Mouse (Mus musculus) adrenal gland, postnatal 25 days (tissue): Measurements from ENCODE around the gene Apobec4. TPM values are rescaled to one million over a fixed set of nuclear protein-coding genes. Genes with fewer than 3 reads are reported as not detected.

Experiments
- total RNA-seq: library from RNA; stranded (reverse); gene quantifications from 2 replicates; pipeline ENCODE4 v1.2.3, GENCODE M21; 2021

The Apobec4 gene
- total RNA-seq, 1 experiment from 2014 or later = not detected

Other genes starting within 250 kb of the Apobec4 start
- 18.2 and 31.1 TPM in 2 replicates for gene Rgl1, start 15.8 kb downstream of the Apobec4 start, total RNA-seq
- 111 and 124 TPM in 2 replicates for gene Arpc5, start 16.0 kb downstream of the Apobec4 start, total RNA-seq
- 4.0 and 4.2 TPM in 2 replicates for gene Ncf2, start 49.6 kb downstream of the Apobec4 start, total RNA-seq
- 68.2 and 70.2 TPM in 2 replicates for gene Smg7, start 152.1 kb downstream of the Apobec4 start, total RNA-seq
- 0.76 and 1.2 TPM in 2 replicates for gene Nmnat2, start 204.4 kb downstream of the Apobec4 start, total RNA-seq